Mouse (Mus musculus) retina, embryonic 14.5 days (tissue): Measurements from ENCODE around the gene C87977.
"Not testable (repeated sequence)": the region's sequence is repeated elsewhere in the genome, so short reads cannot be mapped to it uniquely, and the experiment has no call there.

Experiments used
- DNase-seq: peaks from one replicate; pipeline ENCODE4 v3.0.0-alpha.2; 2015; ENCODE audit warnings: low spot score

Gene C87977

DNA sequence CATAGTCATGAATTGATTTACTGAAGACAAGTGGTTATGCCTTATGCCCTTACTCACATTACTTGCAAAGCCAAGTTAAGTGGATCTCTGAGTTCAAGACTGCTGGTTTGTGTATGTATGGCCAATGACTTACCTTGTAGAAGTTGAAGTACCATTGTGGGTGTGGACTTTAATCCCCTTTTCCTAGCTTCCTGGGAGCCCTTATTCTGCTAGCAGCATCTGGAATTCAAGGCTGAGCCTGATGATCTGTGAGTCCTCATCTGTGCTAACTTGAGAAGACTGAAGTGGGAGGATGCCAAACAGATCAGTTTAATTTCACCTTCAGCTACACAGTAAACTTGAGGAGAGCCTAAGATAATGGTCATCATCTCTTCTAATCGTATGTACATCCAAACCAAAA, at the start of gene C87977:
C87977 (minus strand) TSS at position 101 of the 400 bp plus-strand sequence.
- not testable (repeated sequence) for DNase-seq

DNA sequence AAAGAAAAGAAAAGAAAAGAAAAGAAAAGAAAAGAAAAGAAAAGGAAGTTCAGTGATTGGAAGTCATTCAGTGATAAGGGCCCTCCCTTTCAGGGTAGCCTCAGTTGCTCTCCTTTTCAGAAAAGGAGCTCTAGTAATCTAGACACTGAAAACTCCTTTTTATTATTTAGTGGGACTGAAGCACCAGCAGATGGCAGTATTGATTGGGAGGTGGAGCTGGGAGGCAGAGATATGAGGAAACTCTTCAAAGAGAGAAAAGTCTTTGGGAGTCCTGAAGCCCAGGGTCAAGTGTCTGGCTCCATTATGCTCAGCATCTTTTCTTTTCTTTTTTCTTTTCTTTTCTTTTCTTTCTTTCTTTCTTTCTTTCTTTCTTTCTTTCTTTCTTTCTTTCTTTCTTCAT, 41.6 kb upstream of the C87977 start:
- not testable (repeated sequence) for DNase-seq

GRCm38 (mm10) chr4:144190419-144190818, 22.7 kb downstream of the C87977 start, which contains the start of gene Oog2:
Oog2 (plus strand) TSS chr4:144190719.
- DNase-seq: no peak

GRCm38 (mm10) chr4:144162563-144162962, 50.6 kb downstream of the C87977 start, which contains the start of gene Oog3:
Oog3 (minus strand) TSS chr4:144162663.
- no peak for DNase-seq
